Mouse (Mus musculus): ENCODE results near the gene AC109138.7. TPM values are rescaled to one million over a fixed set of nuclear protein-coding genes. Genes with fewer than 3 reads are reported as not detected.

AC109138.7 gene
- polyA plus RNA-seq, 1 experiment from 2014 or later = not detected

DNA sequence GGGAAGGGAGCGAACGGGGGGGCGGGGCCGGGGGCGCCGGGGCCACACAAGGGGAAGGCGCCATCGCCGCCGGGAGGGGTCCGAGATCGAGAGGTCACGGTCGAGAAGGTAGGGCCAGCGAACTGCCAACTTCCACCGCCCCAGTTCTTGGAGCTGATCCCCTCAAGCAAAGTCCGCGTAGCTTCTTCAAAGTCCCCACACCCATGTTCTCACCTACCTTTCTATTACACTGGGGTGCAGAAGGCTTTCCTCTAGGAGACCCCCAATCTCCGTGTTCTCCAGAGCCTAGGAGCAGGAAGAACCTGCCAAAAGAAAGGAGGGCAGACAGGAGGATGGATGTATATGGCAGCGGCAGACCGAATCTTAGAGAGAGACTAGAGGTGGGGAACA lies 1.3 kb downstream of the AC109138.7 start:
- H3K4me3 ChIP-seq = peak overlapping the region; percentile 74
- no peaks in the 10 kb centered on the region for H3K36me3 ChIP-seq (replicated peaks)
- 4% methylated on average over 21 of the region's 21 CpGs for WGBS
- no peak for DNase-seq (ENCODE audit: extremely low spot score, low spot score)
- peaks cover 74% of the 10 kb centered on the region for H3K4me1 ChIP-seq
- no peaks in the 10 kb centered on the region for H3K9me3 ChIP-seq
- peak overlapping the region; percentile 87 for H3K27ac ChIP-seq
- H3K27me3 ChIP-seq (ENCODE audit: poor library complexity, severe bottlenecking) = peaks cover 93% of the 10 kb centered on the region

DNA sequence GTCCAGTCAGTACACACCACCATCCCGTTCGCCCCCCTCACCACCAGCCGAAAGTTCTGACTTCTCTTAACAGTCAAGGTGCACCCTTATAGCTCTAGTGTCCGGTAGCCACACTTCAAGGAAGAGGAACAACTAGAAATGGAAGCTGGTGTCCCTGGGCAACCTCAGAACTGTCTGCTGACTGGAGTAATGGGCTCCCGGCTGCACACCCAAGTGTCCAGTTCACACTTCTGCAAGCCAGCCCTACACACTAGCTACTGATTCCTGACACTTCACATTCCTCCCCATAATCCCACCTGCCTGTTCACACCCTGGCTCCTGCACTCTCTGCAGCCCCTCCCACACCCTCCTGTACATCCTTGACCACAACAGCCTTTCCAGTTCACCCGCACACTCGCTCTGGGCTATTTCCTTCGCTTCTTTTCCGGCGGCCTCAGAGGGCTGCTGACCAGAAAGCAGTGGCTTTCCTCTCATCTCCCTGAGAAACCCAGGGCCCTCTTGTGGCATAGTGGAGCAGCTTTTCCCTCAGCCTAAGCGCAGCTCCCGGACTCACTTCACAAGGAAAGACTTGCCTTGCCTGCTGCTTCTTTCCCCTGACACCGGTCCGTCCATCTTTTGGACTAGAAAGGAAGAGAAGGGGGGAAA lies 2.0 kb downstream of the AC109138.7 start:
- peak; percentile 59 for DNase-seq (ENCODE audit: extremely low spot score, low spot score)
- Histone ChIP-seq H3K9me3 (no peaks in the 10 kb centered on the region), H3K36me3 (replicated peaks) (no peaks in the 10 kb centered on the region), H3K27me3 (ENCODE audit: poor library complexity, severe bottlenecking) (peaks cover 92% of the 10 kb centered on the region), H3K4me1 (peaks cover 80% of the 10 kb centered on the region), H3K4me3 (peak overlapping the region; percentile 74), H3K27ac (peak overlapping the region; percentile 56; the same call in 1 of the 2 replicates)
- WGBS = 25% methylated on average over 14 of the region's 14 CpGs

DNA sequence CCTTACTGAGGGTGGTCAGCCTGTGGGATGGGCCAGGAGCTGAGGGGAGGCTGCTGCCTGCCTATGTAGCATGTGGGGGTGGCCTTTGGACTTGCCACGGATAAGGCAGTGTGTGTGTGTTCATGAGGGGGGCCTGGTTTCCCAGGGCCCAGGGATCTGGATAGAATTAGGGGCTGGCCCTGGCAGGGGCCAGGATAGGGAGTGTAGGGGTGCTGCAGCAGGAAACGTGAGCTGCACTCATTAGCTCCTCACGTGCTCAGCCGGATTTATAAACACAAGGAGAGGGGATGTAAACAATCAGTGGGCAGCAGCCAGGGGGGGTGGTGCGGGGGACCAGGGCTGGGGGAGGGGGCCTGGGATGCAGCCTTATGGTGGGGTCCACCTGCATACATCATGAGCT lies 3.0 kb downstream of the AC109138.7 start:
- no peaks in the 10 kb centered on the region for H3K36me3 ChIP-seq (replicated peaks)
- DNase-seq (ENCODE audit: extremely low spot score, low spot score) = no peak
- no peak overlapping the region for H3K4me3 ChIP-seq

DNA sequence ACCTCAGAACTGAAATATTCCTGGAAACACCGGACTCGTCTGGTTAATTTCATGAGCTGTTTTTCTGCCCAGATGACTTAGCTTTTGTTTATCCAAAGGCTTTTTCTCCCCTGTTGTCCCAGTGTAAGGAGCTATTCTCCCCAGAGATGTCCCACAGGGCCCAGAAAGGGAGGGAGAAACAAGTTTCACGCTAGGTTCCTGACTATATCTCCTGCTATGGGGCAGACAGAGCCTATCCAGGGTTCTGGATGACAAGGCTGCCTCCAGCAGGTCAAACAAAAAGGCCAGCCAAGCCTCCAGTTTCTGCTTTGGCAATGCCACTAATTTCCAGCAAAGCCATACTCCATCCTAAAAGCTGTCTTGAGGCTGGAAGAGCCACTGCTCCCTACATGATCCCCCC lies 3.7 kb downstream of the AC109138.7 start:
- whole genome bisulfite sequencing = 46% methylated on average over 3 of the region's 3 CpGs
- Histone ChIP-seq H3K27ac (no peak overlapping the region), H3K4me1 (peaks cover 68% of the 10 kb centered on the region), H3K4me3 (no peak overlapping the region), H3K27me3 (ENCODE audit: poor library complexity, severe bottlenecking) (peaks cover 89% of the 10 kb centered on the region), H3K36me3 (replicated peaks) (no peaks in the 10 kb centered on the region), H3K9me3 (no peaks in the 10 kb centered on the region)
- no peak for DNase-seq (ENCODE audit: extremely low spot score, low spot score)

More for the DNA sequence above, 3.0 kb downstream of the AC109138.7 start:
- Histone ChIP-seq H3K27me3 (ENCODE audit: poor library complexity, severe bottlenecking) (peaks cover 92% of the 10 kb centered on the region), H3K4me1 (peaks cover 73% of the 10 kb centered on the region), H3K9me3 (no peaks in the 10 kb centered on the region), H3K27ac (no peak overlapping the region)
- 13% methylated on average over 5 of the region's 5 CpGs for WGBS

DNA sequence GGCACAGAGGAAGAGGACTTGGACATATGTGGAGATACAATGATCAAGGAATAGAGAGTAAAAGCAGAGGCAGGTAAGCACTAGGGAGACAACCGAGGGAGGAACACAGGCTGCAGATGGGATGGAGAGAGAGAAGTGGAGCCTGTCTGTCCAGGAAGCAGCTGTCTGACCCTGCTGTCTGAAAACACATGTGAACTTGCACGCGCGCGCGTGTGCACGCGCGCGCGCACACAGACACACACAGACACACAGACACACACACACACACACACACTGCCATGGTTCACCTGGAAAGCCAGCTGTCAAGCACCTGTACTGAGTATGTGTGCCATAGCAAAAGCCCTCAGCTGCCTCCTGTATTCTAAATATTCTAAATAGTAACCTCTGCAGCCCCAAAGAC lies 4.1 kb downstream of the AC109138.7 start:
- no peak for DNase-seq (ENCODE audit: extremely low spot score, low spot score)
- Histone ChIP-seq H3K36me3 (replicated peaks) (no peaks in the 10 kb centered on the region), H3K4me1 (peaks cover 64% of the 10 kb centered on the region), H3K4me3 (no peak overlapping the region), H3K27me3 (ENCODE audit: poor library complexity, severe bottlenecking) (peaks cover 85% of the 10 kb centered on the region), H3K27ac (no peak overlapping the region), H3K9me3 (no peaks in the 10 kb centered on the region)
- WGBS = 89% methylated on average over 11 of the region's 11 CpGs

DNA sequence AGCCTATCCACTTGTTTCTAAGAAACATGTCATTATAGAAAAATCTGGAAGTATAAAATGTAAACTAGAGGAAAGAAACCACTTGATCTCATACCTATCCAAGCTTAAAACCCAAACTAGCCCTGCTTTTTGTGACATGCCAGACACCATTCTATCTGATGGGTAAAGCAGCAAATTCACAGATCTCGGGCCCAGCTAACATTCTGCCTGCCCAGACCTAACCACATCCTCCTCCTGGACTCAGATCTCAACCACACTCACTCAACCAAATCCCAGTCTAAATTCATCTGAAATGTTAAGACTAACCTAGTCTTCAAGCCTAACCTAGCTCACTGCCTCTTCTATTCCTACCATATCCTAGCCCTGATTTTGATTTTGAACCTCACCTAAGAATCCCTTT lies 4.6 kb downstream of the AC109138.7 start:
- 80% methylated on average over 1 of the region's 1 CpGs for WGBS
- no peak overlapping the region for H3K27ac ChIP-seq
- DNase-seq (ENCODE audit: extremely low spot score, low spot score) = no peak
- peaks cover 80% of the 10 kb centered on the region for H3K27me3 ChIP-seq (ENCODE audit: poor library complexity, severe bottlenecking)
- H3K9me3 ChIP-seq = no peaks in the 10 kb centered on the region
- H3K36me3 ChIP-seq (replicated peaks) = no peaks in the 10 kb centered on the region
- H3K4me1 ChIP-seq = peaks cover 59% of the 10 kb centered on the region
- H3K4me3 ChIP-seq = no peak overlapping the region

DNA sequence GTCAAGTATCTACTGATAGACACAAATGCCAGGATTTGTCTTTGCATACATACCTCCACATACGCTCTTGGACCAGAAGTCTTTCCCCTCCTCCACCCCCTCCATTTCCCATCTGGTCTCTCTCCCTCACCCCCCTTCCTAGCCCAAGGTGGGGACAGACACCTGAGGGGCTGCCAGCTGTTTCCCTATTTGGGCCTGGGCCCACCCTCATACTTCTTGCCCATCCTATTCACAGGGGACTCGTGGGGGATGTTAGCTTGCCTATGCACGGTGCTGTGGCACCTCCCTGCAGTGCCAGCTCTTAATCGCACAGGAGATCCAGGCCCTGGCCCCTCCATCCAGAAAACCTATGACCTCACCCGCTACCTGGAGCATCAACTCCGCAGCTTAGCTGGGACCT lies 5.8 kb downstream of the AC109138.7 start:
- 87% methylated on average over 6 of the region's 6 CpGs for WGBS
- H3K4me3 ChIP-seq = no peak overlapping the region
- H3K27me3 ChIP-seq (ENCODE audit: poor library complexity, severe bottlenecking) = peaks cover 68% of the 10 kb centered on the region
- no peaks in the 10 kb centered on the region for H3K9me3 ChIP-seq
- no peaks in the 10 kb centered on the region for H3K36me3 ChIP-seq (replicated peaks)
- H3K27ac ChIP-seq = peak overlapping the region; percentile 41; the same call in 1 of the 2 replicates
- H3K4me1 ChIP-seq = peaks cover 47% of the 10 kb centered on the region
- DNase-seq (ENCODE audit: extremely low spot score, low spot score) = no peak

DNA sequence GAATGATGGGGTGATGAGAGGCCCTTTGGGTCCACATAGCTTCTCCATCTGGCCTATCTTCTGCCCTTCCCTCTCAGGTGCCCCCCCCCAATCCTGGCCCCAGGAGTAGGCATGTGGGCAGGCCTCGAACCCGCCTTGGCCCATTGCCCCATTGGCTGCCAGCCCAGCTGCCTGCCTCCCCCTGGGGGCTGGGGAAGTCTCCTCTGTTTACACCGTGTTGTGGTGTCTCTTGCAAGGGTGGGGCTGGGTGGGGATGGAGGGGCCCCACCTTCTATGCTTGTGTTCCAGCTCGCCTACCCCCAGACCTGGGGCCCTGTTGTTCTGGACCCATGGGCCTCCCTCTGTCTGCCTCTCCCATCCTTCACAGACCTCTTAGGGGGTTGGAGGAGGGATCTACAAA lies 6.3 kb downstream of the AC109138.7 start:
- H3K4me3 ChIP-seq = no peak overlapping the region
- DNase-seq (ENCODE audit: extremely low spot score, low spot score) = no peak
- H3K9me3 ChIP-seq = no peaks in the 10 kb centered on the region
- 71% methylated on average over 4 of the region's 4 CpGs for WGBS
- H3K27ac ChIP-seq = peak overlapping the region; percentile 40; the same call in 1 of the 2 replicates
- H3K4me1 ChIP-seq = peaks cover 43% of the 10 kb centered on the region
- H3K36me3 ChIP-seq (replicated peaks) = no peaks in the 10 kb centered on the region
- H3K27me3 ChIP-seq (ENCODE audit: poor library complexity, severe bottlenecking) = peaks cover 63% of the 10 kb centered on the region

DNA sequence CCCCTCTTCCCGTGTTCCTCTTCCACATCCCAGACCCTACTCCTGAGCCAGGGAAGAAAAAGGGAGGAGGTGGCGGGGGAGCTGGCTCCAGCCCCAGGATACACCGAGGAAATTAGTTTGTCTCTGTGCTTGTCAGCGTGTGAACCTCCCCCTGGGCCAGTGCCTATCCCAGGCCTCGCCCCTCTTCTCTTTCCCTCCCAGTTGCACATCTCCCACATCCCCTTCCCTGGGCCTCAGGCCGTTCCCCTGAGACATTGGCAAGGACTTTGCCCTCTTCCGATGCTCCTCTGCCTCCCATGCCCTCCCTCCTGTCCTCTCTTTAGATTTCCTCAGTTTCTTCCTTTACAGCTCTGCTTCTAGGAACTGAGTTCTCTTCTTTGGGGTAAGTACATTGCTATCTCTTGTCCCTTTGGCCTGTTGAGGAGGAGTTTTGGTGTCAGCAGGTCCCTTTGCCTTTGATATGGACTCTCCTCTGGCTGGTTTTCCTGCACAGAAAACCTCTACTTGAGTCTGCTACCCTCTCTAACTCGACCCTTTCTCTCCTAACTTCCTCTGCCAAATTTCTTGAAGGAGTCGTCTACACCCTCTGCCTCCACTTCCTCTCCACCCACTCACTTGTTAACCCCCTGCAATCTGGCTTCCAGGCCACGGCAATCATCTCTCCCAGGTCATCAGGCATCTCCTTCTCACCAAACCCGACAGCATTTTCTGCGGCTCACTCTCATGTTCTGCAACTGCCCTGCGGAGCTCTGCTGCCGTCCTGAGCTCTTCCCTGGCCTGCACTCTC lies 7.0 kb downstream of the AC109138.7 start:
- Histone ChIP-seq H3K27me3 (ENCODE audit: poor library complexity, severe bottlenecking) (peaks cover 56% of the 10 kb centered on the region), H3K4me1 (peaks cover 35% of the 10 kb centered on the region), H3K27ac (peak overlapping the region; percentile 40; the same call in 1 of the 2 replicates), H3K36me3 (replicated peaks) (no peaks in the 10 kb centered on the region), H3K4me3 (no peak overlapping the region), H3K9me3 (no peaks in the 10 kb centered on the region)
- DNase-seq (ENCODE audit: extremely low spot score, low spot score) = no peak
- WGBS = 59% methylated on average over 14 of the region's 14 CpGs

DNA sequence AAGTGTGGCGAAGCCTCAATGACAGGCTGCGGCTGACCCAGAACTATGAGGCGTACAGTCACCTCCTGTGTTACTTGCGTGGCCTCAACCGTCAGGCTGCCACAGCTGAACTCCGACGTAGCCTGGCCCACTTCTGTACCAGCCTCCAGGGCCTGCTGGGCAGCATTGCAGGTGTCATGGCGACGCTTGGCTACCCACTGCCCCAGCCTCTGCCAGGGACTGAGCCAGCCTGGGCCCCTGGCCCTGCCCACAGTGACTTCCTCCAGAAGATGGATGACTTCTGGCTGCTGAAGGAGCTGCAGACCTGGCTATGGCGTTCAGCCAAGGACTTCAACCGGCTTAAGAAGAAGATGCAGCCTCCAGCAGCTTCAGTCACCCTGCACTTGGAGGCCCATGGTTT lies 8.0 kb downstream of the AC109138.7 start:
- peak overlapping the region; percentile 27; the same call in 1 of the 2 replicates for H3K27ac ChIP-seq
- WGBS = 86% methylated on average over 11 of the region's 11 CpGs

DNA sequence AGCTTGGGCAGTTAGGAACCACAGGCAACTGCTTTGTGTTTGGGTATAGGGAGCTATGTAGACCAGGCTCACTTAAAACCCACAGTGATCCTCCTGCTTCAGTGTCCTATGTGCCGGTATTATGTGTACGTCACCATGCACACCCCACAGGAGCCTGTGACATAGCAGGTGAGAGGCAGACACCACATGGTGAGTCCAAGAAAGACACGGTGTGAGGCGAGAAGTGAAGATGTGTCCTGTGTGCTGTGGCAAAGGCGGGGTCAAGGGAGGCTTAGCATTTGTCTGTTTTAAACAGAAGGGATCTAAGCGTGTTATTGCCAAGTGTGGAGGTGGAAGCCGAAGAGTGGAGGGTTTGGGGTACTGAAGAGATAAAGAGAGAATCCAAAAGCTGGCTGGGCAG lies 12.6 kb downstream of the AC109138.7 start:
- no peak for DNase-seq (ENCODE audit: extremely low spot score, low spot score)
- H3K36me3 ChIP-seq (replicated peaks) = no peaks in the 10 kb centered on the region
- peaks cover 35% of the 10 kb centered on the region for H3K27me3 ChIP-seq (ENCODE audit: poor library complexity, severe bottlenecking)
- no peak overlapping the region for H3K27ac ChIP-seq
- no peak overlapping the region for H3K4me3 ChIP-seq
- H3K4me1 ChIP-seq = peaks cover 17% of the 10 kb centered on the region
- 89% methylated on average over 7 of the region's 7 CpGs for WGBS
- no peaks in the 10 kb centered on the region for H3K9me3 ChIP-seq

More for the DNA sequence above, 8.0 kb downstream of the AC109138.7 start:
- Histone ChIP-seq H3K27me3 (ENCODE audit: poor library complexity, severe bottlenecking) (peaks cover 46% of the 10 kb centered on the region), H3K9me3 (no peaks in the 10 kb centered on the region), H3K4me1 (peaks cover 25% of the 10 kb centered on the region), H3K4me3 (no peak overlapping the region), H3K36me3 (replicated peaks) (no peaks in the 10 kb centered on the region)
- DNase-seq (ENCODE audit: extremely low spot score, low spot score) = no peak

DNA sequence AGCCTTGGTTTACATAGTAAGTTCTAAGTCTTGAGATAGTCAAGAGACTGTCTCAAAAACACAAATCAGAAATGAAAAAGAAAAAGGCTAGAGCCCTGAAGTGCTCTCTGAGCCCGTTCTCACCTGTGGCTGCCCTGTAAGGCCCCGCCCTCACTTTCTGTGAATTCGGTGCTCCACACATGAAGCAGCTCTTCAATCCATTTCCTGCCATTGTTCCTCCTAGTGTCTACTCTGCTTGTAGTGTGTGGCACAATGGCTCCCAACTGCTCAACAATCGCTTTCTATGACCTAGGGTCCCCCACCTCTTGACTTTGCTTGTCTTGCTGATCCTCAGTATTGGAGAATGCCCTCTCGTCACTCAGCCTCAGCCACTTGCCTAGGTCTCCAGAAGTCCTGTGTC lies 13.3 kb downstream of the AC109138.7 start:
- Histone ChIP-seq H3K9me3 (no peaks in the 10 kb centered on the region), H3K36me3 (replicated peaks) (no peaks in the 10 kb centered on the region), H3K4me1 (peaks cover 20% of the 10 kb centered on the region), H3K27ac (no peak overlapping the region), H3K27me3 (ENCODE audit: poor library complexity, severe bottlenecking) (peaks cover 28% of the 10 kb centered on the region), H3K4me3 (no peak overlapping the region)
- no peak for DNase-seq (ENCODE audit: extremely low spot score, low spot score)
- WGBS = 77% methylated on average over 5 of the region's 5 CpGs

Data from forebrain, embryonic 10.5 days (tissue).